ENCODE assay signal across 8 mouse cellular contexts in genomic region chr12:9338801-9339231, GRCm38 (mm10).
A peak's percentile ranks its signal among the peaks of the same experiment; 100 is the strongest.
DNase-seq lines count a peak whose midpoint lies in the region; ATAC-seq lines count a peak whose summit lies in the region.

No protein-coding gene starts in this region.

- H3K9ac ChIP-seq in hindbrain, embryonic 11.5 days (ENCODE audit: low read depth, low read length): no peak overlapping the region
- no peak overlapping the region for H3K9ac ChIP-seq in hindbrain, embryonic 12.5 days
- no peak overlapping the region for H3K9ac ChIP-seq in embryonic facial prominence, embryonic 11.5 days (replicated peaks; ENCODE audit: low read length)

- DNase-seq in hindbrain, embryonic 11.5 days (ENCODE audit: low spot score): peak; percentile 34
- peak; percentile 83 for DNase-seq in NIH3T3 (ENCODE audit: low read depth)
- peak; percentile 88 for DNase-seq in embryonic facial prominence, embryonic 11.5 days (ENCODE audit: low spot score)
- DNase-seq in kidney, postnatal 4 days: peak; percentile 37 to 53
- no peak for DNase-seq in layer of hippocampus, adult 9-10 months (ENCODE audit: low spot score)
- DNase-seq in thymus, postnatal 10 days (ENCODE audit: low spot score in 2 of 2): no peak
- no peak for DNase-seq in urinary bladder, postnatal 36 days (ENCODE audit: low spot score in 2 of 2)

- ATAC-seq in hindbrain, embryonic 11.5 days (ENCODE audit: low FRiP score): no peak
- ATAC-seq in hindbrain, embryonic 12.5 days (ENCODE audit: low FRiP score): no peak
- peak; percentile 77 for ATAC-seq in embryonic facial prominence, embryonic 11.5 days (replicated peaks; ENCODE audit: insufficient number of reproducible peaks, low FRiP score, low TSS enrichment, low read depth)

- no peaks in the 10 kb centered on the region for H3K4me1 ChIP-seq in hindbrain, embryonic 11.5 days (replicated peaks; ENCODE audit: control insufficient read depth, insufficient read depth, low read length)
- no peaks in the 10 kb centered on the region; the same call in 1 of the 2 replicates for H3K4me1 ChIP-seq in hindbrain, embryonic 12.5 days
- H3K4me1 ChIP-seq in embryonic facial prominence, embryonic 11.5 days (ENCODE audit: control insufficient read depth, insufficient read depth, low read length): no peaks in the 10 kb centered on the region; the same call in 1 of the 2 replicates

- H3K27ac ChIP-seq in hindbrain, embryonic 11.5 days (ENCODE audit: low read depth, low read length): no peak overlapping the region
- H3K27ac ChIP-seq in hindbrain, embryonic 12.5 days: no peak overlapping the region
- peak overlapping the region; percentile 47; the same call in 1 of the 2 replicates for H3K27ac ChIP-seq in embryonic facial prominence, embryonic 11.5 days (replicated peaks; ENCODE audit: low read depth, low read length)

- no peaks in the 10 kb centered on the region for H3K36me3 ChIP-seq in hindbrain, embryonic 11.5 days (ENCODE audit: control insufficient read depth, insufficient read depth, low read length)
- no peaks in the 10 kb centered on the region for H3K36me3 ChIP-seq in hindbrain, embryonic 12.5 days
- no peaks in the 10 kb centered on the region for H3K36me3 ChIP-seq in embryonic facial prominence, embryonic 11.5 days (replicated peaks; ENCODE audit: control insufficient read depth, insufficient read depth, low read depth, low read length)

- no peaks in the 10 kb centered on the region for H3K27me3 ChIP-seq in hindbrain, embryonic 11.5 days (ENCODE audit: control insufficient read depth, insufficient read depth, low read length)
- no peaks in the 10 kb centered on the region for H3K27me3 ChIP-seq in hindbrain, embryonic 12.5 days
- H3K27me3 ChIP-seq in embryonic facial prominence, embryonic 11.5 days (ENCODE audit: control insufficient read depth, insufficient read depth, low read length): no peaks in the 10 kb centered on the region

- H3K4me2 ChIP-seq in hindbrain, embryonic 11.5 days (replicated peaks; ENCODE audit: low read depth, low read length): no peak overlapping the region
- H3K4me2 ChIP-seq in hindbrain, embryonic 12.5 days (replicated peaks): no peak overlapping the region
- no peak overlapping the region for H3K4me2 ChIP-seq in embryonic facial prominence, embryonic 11.5 days (ENCODE audit: low read depth, low read length)

- H3K4me3 ChIP-seq in hindbrain, embryonic 11.5 days (ENCODE audit: low read depth, low read length): no peak overlapping the region
- H3K4me3 ChIP-seq in hindbrain, embryonic 12.5 days: no peak overlapping the region
- no peak overlapping the region for H3K4me3 ChIP-seq in embryonic facial prominence, embryonic 11.5 days (ENCODE audit: low read depth, low read length)

- H3K9me3 ChIP-seq in hindbrain, embryonic 11.5 days (ENCODE audit: control insufficient read depth, low read length): no peaks in the 10 kb centered on the region
- H3K9me3 ChIP-seq in hindbrain, embryonic 12.5 days (replicated peaks): no peaks in the 10 kb centered on the region
- H3K9me3 ChIP-seq in embryonic facial prominence, embryonic 11.5 days (replicated peaks; ENCODE audit: control insufficient read depth, low read length): no peaks in the 10 kb centered on the region

- 44% methylated on average over 7 of the region's 7 CpGs for WGBS in hindbrain, embryonic 11.5 days
- 51% methylated on average over 7 of the region's 7 CpGs for WGBS in hindbrain, embryonic 12.5 days
- 18% methylated on average over 7 of the region's 7 CpGs for WGBS in embryonic facial prominence, embryonic 11.5 days

Comparison
In these comparisons a context has a peak if more than half of its experiments do, and no peak if none do; other contexts are left out.
1. DNase-seq: peak in hindbrain, embryonic 11.5 days (single experiment), NIH3T3 (single experiment), embryonic facial prominence, embryonic 11.5 days (single experiment) and kidney, postnatal 4 days (2 of 2); none in layer of hippocampus, adult 9-10 months (single experiment), thymus, postnatal 10 days (0 of 2) and urinary bladder, postnatal 36 days (0 of 2).